Mouse (Mus musculus) liver, embryonic 16.5 days (tissue): ENCODE results near the gene Sertad4. TPM values are rescaled to one million over a fixed set of nuclear protein-coding genes. Genes with fewer than 3 reads are reported as not detected.

Experiments
- ATAC-seq: fragments of 200-750 bp; cut with Nextera tagmentation; 2 replicates; pipeline ENCODE4 v1.8.0; 2017; ENCODE audit warnings: low read depth, mild to moderate bottlenecking, moderate number of reproducible peaks, moderate library complexity
- H3K27ac ChIP-seq: fragments of 300-500 bp; sonication (generic); 2 replicates; pipeline ENCODE4 v1.5.1; 2014; ENCODE audit warnings: mild to moderate bottlenecking, low read length
- H3K27me3 ChIP-seq: fragments of 300-500 bp; sonication (generic); 2 replicates; pipeline ENCODE4 v1.6.1; 2014; ENCODE audit warnings: low read depth, low read length, mixed read lengths; ENCODE audit not compliant: control insufficient read depth, insufficient read depth
- H3K36me3 ChIP-seq: fragments of 300-500 bp; sonication (generic); 2 replicates; pipeline ENCODE4 v1.6.1; 2014; ENCODE audit warnings: mild to moderate bottlenecking; ENCODE audit not compliant: control insufficient read depth, insufficient read depth
- H3K4me1 ChIP-seq: fragments of 300-500 bp; sonication (generic); 2 replicates; pipeline ENCODE4 v1.6.1; 2014; ENCODE audit warnings: low read depth, low read length, mixed read lengths; ENCODE audit not compliant: control insufficient read depth
- H3K4me2 ChIP-seq: fragments of 300-500 bp; sonication (generic); 2 replicates; pipeline ENCODE4 v1.6.1; 2014; ENCODE audit warnings: low read depth, low read length, mixed read lengths
- H3K4me3 ChIP-seq: fragments of 300-500 bp; sonication (generic); 2 replicates; pipeline ENCODE4 v1.5.1; 2014; ENCODE audit warnings: low read depth, mild to moderate bottlenecking, low read length
- H3K9ac ChIP-seq: fragments of 300-500 bp; sonication (generic); 2 replicates; pipeline ENCODE4 v1.6.1; 2014; ENCODE audit warnings: low read depth, low read length
- H3K9me3 ChIP-seq: fragments of 300-500 bp; sonication (generic); replicated peaks from 2 replicates; pipeline ENCODE4 v1.6.1; 2016; ENCODE audit warnings: low read length; ENCODE audit not compliant: control insufficient read depth
- WGBS: fragments of 180-500 bp; shearing (Covaris S2); extraction: QIAGEN DNeasy Blood & Tissue Kit; methylation state at CpG from one replicate; pipeline ENCODE4 v1.1.7; 2014; ENCODE audit not compliant: insufficient replicate concordance; 5-methylcytosine and 5-hydroxymethylcytosine counted together
- polyA plus RNA-seq: library from polyadenylated mRNA; unstranded; fragments of >200 nt; fragmentation: Nextera tagmentation; extraction: Ambion mirVana; gene quantifications from 2 replicates; pipeline ENCODE4 v1.2.1, GENCODE M21; 2015

The Sertad4 gene
- polyA plus RNA-seq, 1 experiment from 2014 or later: 0.22 TPM

GRCm38 (mm10) chr1:192825746-192826145 lies 29.8 kb downstream of the Sertad4 start:
- Histone ChIP-seq H3K9me3 (no peaks in the 10 kb centered on the region), H3K27me3 (no peaks in the 10 kb centered on the region), H3K27ac (no peak overlapping the region), H3K9ac (no peak overlapping the region), H3K4me3 (no peak overlapping the region), H3K4me1 (peaks cover 4% of the 10 kb centered on the region), H3K36me3 (no peaks in the 10 kb centered on the region), H3K4me2 (no peak overlapping the region)
- 20% methylated on average over 9 of the region's 9 CpGs for WGBS
- ATAC-seq: peak; percentile 70

- Histone ChIP-seq H3K4me2 (no peak overlapping the region), H3K9ac (no peak overlapping the region), H3K27me3 (no peaks in the 10 kb centered on the region), H3K9me3 (no peaks in the 10 kb centered on the region), H3K4me1 (peaks cover 4% of the 10 kb centered on the region), H3K27ac (no peak overlapping the region), H3K4me3 (no peak overlapping the region), H3K36me3 (no peaks in the 10 kb centered on the region)
- 46% methylated on average over 13 of the region's 13 CpGs for WGBS
- ATAC-seq: no peak
Measured at GRCm38 (mm10) chr1:192822652-192823525, 32.7 kb downstream of the Sertad4 start.

GRCm38 (mm10) chr1:192822309-192822651 lies 33.3 kb downstream of the Sertad4 start:
- Histone ChIP-seq H3K4me2 (no peak overlapping the region), H3K4me1 (peaks cover 4% of the 10 kb centered on the region), H3K4me3 (no peak overlapping the region), H3K36me3 (no peaks in the 10 kb centered on the region), H3K9me3 (no peaks in the 10 kb centered on the region), H3K27me3 (no peaks in the 10 kb centered on the region), H3K9ac (no peak overlapping the region), H3K27ac (no peak overlapping the region)
- ATAC-seq: no peak
- 65% methylated on average over 1 of the region's 1 CpGs for WGBS

- 68% methylated on average over 5 of the region's 5 CpGs for WGBS
- no peak for ATAC-seq
- Histone ChIP-seq H3K27ac (no peak overlapping the region), H3K4me2 (no peak overlapping the region), H3K27me3 (no peaks in the 10 kb centered on the region), H3K4me3 (no peak overlapping the region), H3K36me3 (no peaks in the 10 kb centered on the region), H3K4me1 (no peaks in the 10 kb centered on the region), H3K9ac (no peak overlapping the region), H3K9me3 (no peaks in the 10 kb centered on the region)
Measured at GRCm38 (mm10) chr1:192818334-192818733, 37.2 kb downstream of the Sertad4 start.

- Histone ChIP-seq H3K4me2 (no peak overlapping the region), H3K9me3 (no peaks in the 10 kb centered on the region), H3K4me3 (no peak overlapping the region), H3K4me1 (no peaks in the 10 kb centered on the region), H3K27ac (no peak overlapping the region), H3K27me3 (no peaks in the 10 kb centered on the region), H3K9ac (no peak overlapping the region), H3K36me3 (no peaks in the 10 kb centered on the region)
- ATAC-seq: no peak
- WGBS: 53% methylated on average over 2 of the region's 2 CpGs
Measured at GRCm38 (mm10) chr1:192815789-192816188, 39.8 kb downstream of the Sertad4 start.

GRCm38 (mm10) chr1:192814700-192815099 lies 40.9 kb downstream of the Sertad4 start:
- no peak overlapping the region for H3K9ac ChIP-seq
- no peak overlapping the region for H3K4me2 ChIP-seq
- H3K4me1 ChIP-seq: no peaks in the 10 kb centered on the region
- no peaks in the 10 kb centered on the region for H3K36me3 ChIP-seq
- H3K27me3 ChIP-seq: no peaks in the 10 kb centered on the region
- H3K4me3 ChIP-seq: no peak overlapping the region
- 26% methylated on average over 3 of the region's 3 CpGs for WGBS
- no peaks in the 10 kb centered on the region for H3K9me3 ChIP-seq
- H3K27ac ChIP-seq: no peak overlapping the region
- ATAC-seq: no peak

GRCm38 (mm10) chr1:192812758-192813157 lies 42.8 kb downstream of the Sertad4 start:
- no peaks in the 10 kb centered on the region for H3K4me1 ChIP-seq
- no peak overlapping the region for H3K9ac ChIP-seq
- H3K9me3 ChIP-seq: no peaks in the 10 kb centered on the region
- H3K36me3 ChIP-seq: no peaks in the 10 kb centered on the region
- WGBS: 71% methylated on average over 9 of the region's 9 CpGs
- no peak overlapping the region for H3K27ac ChIP-seq
- no peak overlapping the region for H3K4me2 ChIP-seq
- no peak overlapping the region for H3K4me3 ChIP-seq
- ATAC-seq: no peak
- no peaks in the 10 kb centered on the region for H3K27me3 ChIP-seq

- no peak for ATAC-seq
- WGBS: 66% methylated on average over 5 of the region's 5 CpGs
Measured at GRCm38 (mm10) chr1:192812290-192812689, 43.3 kb downstream of the Sertad4 start.

More at GRCm38 (mm10) chr1:192812290-192812689, 43.3 kb downstream of the Sertad4 start:
- H3K36me3 ChIP-seq: no peaks in the 10 kb centered on the region
- no peak overlapping the region for H3K4me2 ChIP-seq
- H3K4me3 ChIP-seq: no peak overlapping the region
- H3K9me3 ChIP-seq: no peaks in the 10 kb centered on the region
- H3K4me1 ChIP-seq: no peaks in the 10 kb centered on the region
- H3K27me3 ChIP-seq: no peaks in the 10 kb centered on the region
- H3K27ac ChIP-seq: no peak overlapping the region
- no peak overlapping the region for H3K9ac ChIP-seq
